Mouse (Mus musculus): ENCODE measurements at regions not wholly inside any gene's neighbourhood (a gene's known extent, or its start where the extent isn't known, plus 50 kb on each side); places are given as distances from the start of the nearest gene placed in this dataset.

DNA sequence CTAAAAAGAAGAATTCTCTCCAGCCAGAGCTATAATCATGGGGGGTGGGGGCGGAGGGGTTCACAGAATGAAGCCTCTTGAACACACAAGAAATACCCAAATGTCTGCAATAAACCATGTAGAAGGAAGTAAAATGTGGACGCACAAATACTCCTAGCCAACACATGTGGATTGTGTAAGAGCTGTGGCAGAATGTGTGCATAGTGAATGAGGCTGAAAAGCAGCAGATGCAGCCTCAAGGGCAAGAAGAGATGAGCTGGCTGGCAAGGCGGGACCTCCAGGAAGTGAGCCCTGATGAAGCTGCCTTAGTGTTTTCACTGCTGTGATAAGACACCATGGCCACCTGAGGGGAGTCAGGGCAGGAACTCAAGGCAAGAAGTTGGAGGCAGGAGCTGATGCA is 53.3 kb upstream of the Arhgap28 start:
- TF ChIP-seq POLR2A (IDR thresholded peaks at IDR 0.05; ENCODE audit: low read depth, low read length) (no peak), CTCF (IDR thresholded peaks at IDR 0.05; ENCODE audit: borderline replicate concordance, insufficient read depth, low read length) (no peak)
